Mouse (Mus musculus) lung, postnatal 0 days (tissue): ENCODE measurements around the gene Sgms1.

Source experiments
- CTCF ChIP-seq: IDR thresholded peaks from 2 replicates; pipeline ENCODE4 v1.5.1; 2016; ENCODE audit warnings: antibody characterized with exemption, mild to moderate bottlenecking
- EP300 ChIP-seq: IDR thresholded peaks from 2 replicates; pipeline ENCODE4 v1.6.1; 2016; ENCODE audit warnings: antibody characterized with exemption, mild to moderate bottlenecking, control low read depth

GRCm38 (mm10) chr19:32191596-32191995 lies 197.9 kb downstream of the Sgms1 start:
- TF ChIP-seq CTCF (no peak), EP300 (no peak)
